In genomic region chr6:95675059-95675705, GRCm38 (mm10) we compare ENCODE assay signal across 15 mouse cellular contexts. TPM values are rescaled to one million over a fixed set of nuclear protein-coding genes. Genes with fewer than 3 reads are reported as not detected.
DNase-seq lines count a peak whose midpoint lies in the region; ATAC-seq and TF ChIP-seq lines count a peak whose summit lies in the region.
"Had no signal": no experiment of that assay in that cellular context is flagged by ENCODE, and none has a peak within 500 bp of the region (broad histone marks: within the 10 kb centered on the region; RNA-seq: fewer than 3 reads in every experiment).

No protein-coding gene starts in this region.

- no peaks in the 10 kb centered on the region for H3K27me3 ChIP-seq in hindbrain, postnatal 0 days (ENCODE audit: insufficient read depth, low read length)
- H3K27me3 ChIP-seq in hindbrain, embryonic 12.5 days = no peaks in the 10 kb centered on the region
- no peaks in the 10 kb centered on the region for H3K27me3 ChIP-seq in embryonic facial prominence, embryonic 11.5 days (ENCODE audit: control insufficient read depth, insufficient read depth, low read length)
- no peaks in the 10 kb centered on the region for H3K27me3 ChIP-seq in stomach, embryonic 15.5 days (replicated peaks)
- H3K27me3 ChIP-seq: intestine, embryonic 15.5 days had no signal

- H3K27ac ChIP-seq in hindbrain, postnatal 0 days = no peak overlapping the region
- no peak overlapping the region for H3K27ac ChIP-seq in hindbrain, embryonic 12.5 days
- H3K27ac ChIP-seq in embryonic facial prominence, embryonic 11.5 days (replicated peaks; ENCODE audit: low read depth, low read length) = no peak overlapping the region
- peak overlapping the region; percentile 48; the same call in 1 of the 2 replicates for H3K27ac ChIP-seq in stomach, embryonic 15.5 days
- H3K27ac ChIP-seq: intestine, embryonic 15.5 days had no signal

- H3K4me1 ChIP-seq in hindbrain, postnatal 0 days (ENCODE audit: insufficient read depth, low read length) = peaks cover 6% of the 10 kb centered on the region; the same call in 1 of the 2 replicates
- H3K4me1 ChIP-seq in hindbrain, embryonic 12.5 days = peaks cover 8% of the 10 kb centered on the region; the same call in 1 of the 2 replicates
- H3K4me1 ChIP-seq in embryonic facial prominence, embryonic 11.5 days (ENCODE audit: control insufficient read depth, insufficient read depth, low read length) = no peaks in the 10 kb centered on the region; the same call in 1 of the 2 replicates
- peaks cover 14% of the 10 kb centered on the region for H3K4me1 ChIP-seq in stomach, embryonic 15.5 days

- no peak overlapping the region for H3K9ac ChIP-seq in hindbrain, postnatal 0 days (replicated peaks; ENCODE audit: low read length)
- no peak overlapping the region for H3K9ac ChIP-seq in hindbrain, embryonic 12.5 days
- H3K9ac ChIP-seq in embryonic facial prominence, embryonic 11.5 days (replicated peaks; ENCODE audit: low read length) = no peak overlapping the region
- no peak overlapping the region for H3K9ac ChIP-seq in stomach, embryonic 15.5 days
- H3K9ac ChIP-seq: intestine, embryonic 15.5 days had no signal

- no peak overlapping the region for H3K4me3 ChIP-seq in hindbrain, postnatal 0 days (ENCODE audit: low read length)
- H3K4me3 ChIP-seq in hindbrain, embryonic 12.5 days = no peak overlapping the region
- no peak overlapping the region for H3K4me3 ChIP-seq in embryonic facial prominence, embryonic 11.5 days (ENCODE audit: low read depth, low read length)
- no peak overlapping the region for H3K4me3 ChIP-seq in stomach, embryonic 15.5 days (replicated peaks)
- H3K4me3 ChIP-seq: erythroblast, embryonic 14.5 days; intestine, embryonic 15.5 days; myocyte had no signal

- no peak overlapping the region for H3K4me2 ChIP-seq in hindbrain, postnatal 0 days (ENCODE audit: low read depth, low read length)
- H3K4me2 ChIP-seq in hindbrain, embryonic 12.5 days (replicated peaks) = no peak overlapping the region
- no peak overlapping the region for H3K4me2 ChIP-seq in embryonic facial prominence, embryonic 11.5 days (ENCODE audit: low read depth, low read length)
- no peak overlapping the region for H3K4me2 ChIP-seq in stomach, embryonic 15.5 days
- H3K4me2 ChIP-seq: intestine, embryonic 15.5 days had no signal

- WGBS in hindbrain, postnatal 0 days = 38% methylated on average over 6 of the region's 6 CpGs
- WGBS in hindbrain, embryonic 12.5 days = 54% methylated on average over 6 of the region's 6 CpGs
- WGBS in embryonic facial prominence, embryonic 11.5 days = 36% methylated on average over 6 of the region's 6 CpGs
- WGBS in stomach, embryonic 15.5 days = 27% methylated on average over 6 of the region's 6 CpGs

- no peak for ATAC-seq in hindbrain, postnatal 0 days
- ATAC-seq in hindbrain, embryonic 12.5 days (ENCODE audit: low FRiP score) = no peak
- ATAC-seq in embryonic facial prominence, embryonic 11.5 days (replicated peaks; ENCODE audit: insufficient number of reproducible peaks, low FRiP score, low TSS enrichment, low read depth) = no peak
- no peak for ATAC-seq in stomach, embryonic 15.5 days (ENCODE audit: insufficient read depth, low FRiP score, low read depth)
- ATAC-seq: intestine, embryonic 15.5 days had no signal

- H3K36me3 ChIP-seq in hindbrain, postnatal 0 days (ENCODE audit: insufficient read depth, low read length) = no peaks in the 10 kb centered on the region
- H3K36me3 ChIP-seq in hindbrain, embryonic 12.5 days = no peaks in the 10 kb centered on the region
- no peaks in the 10 kb centered on the region for H3K36me3 ChIP-seq in embryonic facial prominence, embryonic 11.5 days (replicated peaks; ENCODE audit: control insufficient read depth, insufficient read depth, low read depth, low read length)
- no peaks in the 10 kb centered on the region; the same call in 1 of the 2 replicates for H3K36me3 ChIP-seq in stomach, embryonic 15.5 days
- H3K36me3 ChIP-seq: intestine, embryonic 15.5 days had no signal

- DNase-seq in adrenal gland, postnatal 14 days = peak; percentile 24
- no peak for DNase-seq in adrenal gland, postnatal 4 days (ENCODE audit: low spot score in 2 of 2)
- peak; percentile 36 for DNase-seq in hindbrain, postnatal 0 days (ENCODE audit: low spot score)
- DNase-seq in embryonic facial prominence, embryonic 11.5 days (ENCODE audit: low spot score) = peak; percentile 22
- DNase-seq in kidney, adult 8-10 months = no peak
- no peak for DNase-seq in cerebellum, postnatal 25 days
- DNase-seq: adrenal gland, adult 8-10 months; gastrocnemius, postnatal 14 days; right cerebral cortex, postnatal 25 days; thymus, postnatal 14 days had no signal

- no peak for TF ChIP-seq CTCF in hindbrain, postnatal 0 days (IDR thresholded peaks at IDR 0.05; ENCODE audit: low read depth)

- H3K9me3 ChIP-seq in hindbrain, postnatal 0 days (ENCODE audit: low read length) = no peaks in the 10 kb centered on the region
- no peaks in the 10 kb centered on the region for H3K9me3 ChIP-seq in hindbrain, embryonic 12.5 days (replicated peaks)
- no peaks in the 10 kb centered on the region for H3K9me3 ChIP-seq in embryonic facial prominence, embryonic 11.5 days (replicated peaks; ENCODE audit: control insufficient read depth, low read length)
- H3K9me3 ChIP-seq in stomach, embryonic 15.5 days = no peaks in the 10 kb centered on the region
- H3K9me3 ChIP-seq: intestine, embryonic 15.5 days had no signal

RNA-seq across cellular contexts. Expression of gene Suclg2, which starts 43.4 kb away (rescaled TPM):
- total RNA-seq in adrenal gland, postnatal 14 days (2021) = 135 and 141 TPM in 2 replicates
- total RNA-seq in adrenal gland, postnatal 4 days (2021) = 100 to 1,000 TPM; 130 to 135 TPM
- 13.7 and 13.9 TPM in 2 replicates for total RNA-seq in hindbrain, postnatal 0 days (2014; rRNA removed)
- polyA plus RNA-seq in hindbrain, postnatal 0 days (2015; fragmentation: Nextera tagmentation; extraction: Ambion mirVana) = 22.6 and 24.6 TPM in 2 replicates
- 31.2 and 32.5 TPM in 2 replicates for polyA plus RNA-seq in hindbrain, embryonic 12.5 days (2016; fragmentation: Nextera tagmentation; extraction: Ambion mirVana)
- 64.7 and 67.2 TPM in 2 replicates for polyA plus RNA-seq in embryonic facial prominence, embryonic 11.5 days (2014; fragmentation: Nextera tagmentation; extraction: Ambion mirVana)
- 86.6 and 102 TPM in 2 replicates for polyA plus RNA-seq in stomach, embryonic 15.5 days (2015; fragmentation: Nextera tagmentation; extraction: Ambion mirVana)

Comparison
In these comparisons a context has a peak if more than half of its experiments do, and no peak if none do; other contexts are left out.
1. DNase-seq: peak in adrenal gland, postnatal 14 days (single experiment), hindbrain, postnatal 0 days (single experiment) and embryonic facial prominence, embryonic 11.5 days (single experiment); none in adrenal gland, postnatal 4 days (0 of 2), kidney, adult 8-10 months (0 of 2) and cerebellum, postnatal 25 days (0 of 2).